Mouse (Mus musculus) lung, postnatal 0 days (tissue): Measurements from ENCODE around the gene Ltbp2.

Experiments
- CTCF ChIP-seq: IDR thresholded peaks from 2 replicates; pipeline ENCODE4 v1.5.1; 2016; ENCODE audit warnings: antibody characterized with exemption, mild to moderate bottlenecking
- EP300 ChIP-seq: IDR thresholded peaks from 2 replicates; pipeline ENCODE4 v1.6.1; 2016; ENCODE audit warnings: antibody characterized with exemption, mild to moderate bottlenecking, control low read depth

GRCm38 (mm10) chr12:84806010-84806409 lies 70.3 kb downstream of the Ltbp2 start:
- no peak for TF ChIP-seq EP300
- TF ChIP-seq CTCF: no peak
